ENCODE assay signal across 8 mouse cellular contexts in the genomic region with DNA sequence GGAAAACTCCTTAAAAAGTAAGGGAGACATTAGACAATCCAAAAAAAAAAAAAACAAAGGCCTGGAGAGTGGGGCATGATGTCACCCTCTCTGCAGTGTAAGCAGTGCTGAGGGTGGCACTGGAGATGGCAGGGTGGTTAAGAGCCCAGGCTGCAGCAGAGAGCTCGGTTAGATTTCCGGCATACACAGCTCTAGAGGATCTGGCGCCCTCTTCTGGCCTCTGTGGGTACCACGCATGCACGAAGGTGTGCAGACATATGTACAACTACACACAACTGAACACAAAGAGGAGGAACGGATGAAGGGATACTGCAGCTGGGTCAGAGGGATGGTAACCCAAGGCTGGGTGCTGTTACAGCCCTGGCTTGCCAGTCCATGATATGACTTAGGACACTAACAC. TPM values are rescaled to one million over a fixed set of nuclear protein-coding genes. Genes with fewer than 3 reads are reported as not detected.
DNase-seq lines count a peak whose midpoint lies in the region; ATAC-seq and TF ChIP-seq lines count a peak whose summit lies in the region.

No protein-coding gene starts in this region.

- H3K4me1 ChIP-seq in heart, postnatal 0 days (ENCODE audit: control insufficient read depth, insufficient read depth): no peaks in the 10 kb centered on the region
- peaks cover 1% of the 10 kb centered on the region; the same call in 1 of the 2 replicates for H3K4me1 ChIP-seq in heart, embryonic 12.5 days (replicated peaks)
- no peaks in the 10 kb centered on the region for H3K4me1 ChIP-seq in embryonic facial prominence, embryonic 11.5 days (ENCODE audit: control insufficient read depth, insufficient read depth, low read length)

- H3K9ac ChIP-seq in heart, postnatal 0 days (replicated peaks; ENCODE audit: low read depth, low read length): no peak overlapping the region
- H3K9ac ChIP-seq in heart, embryonic 12.5 days: no peak overlapping the region
- no peak overlapping the region for H3K9ac ChIP-seq in embryonic facial prominence, embryonic 11.5 days (replicated peaks; ENCODE audit: low read length)

- DNase-seq in heart, postnatal 0 days (ENCODE audit: low spot score): no peak
- DNase-seq in A20 (ENCODE audit: low read depth, low spot score) (peak; percentile 74), NIH3T3 (ENCODE audit: low read depth) (peak; percentile 55)
- peak; percentile 45 for DNase-seq in embryonic facial prominence, embryonic 11.5 days (ENCODE audit: low spot score)
- DNase-seq in left cerebral cortex, postnatal 14 days (ENCODE audit: low spot score in 2 of 2): peak; percentile 51 to 56
- no peak for DNase-seq in yolk sac, embryonic 10.5 days (ENCODE audit: low spot score)

- TF ChIP-seq EP300 in heart, postnatal 0 days (IDR thresholded peaks at IDR 0.05; ENCODE audit: low read depth): no peak

- no peaks in the 10 kb centered on the region for H3K9me3 ChIP-seq in heart, postnatal 0 days (replicated peaks; ENCODE audit: control insufficient read depth, low read length)
- no peaks in the 10 kb centered on the region for H3K9me3 ChIP-seq in heart, embryonic 12.5 days (replicated peaks)
- no peaks in the 10 kb centered on the region for H3K9me3 ChIP-seq in embryonic facial prominence, embryonic 11.5 days (replicated peaks; ENCODE audit: control insufficient read depth, low read length)

- WGBS in heart, postnatal 0 days: 59% methylated on average over 6 of the region's 6 CpGs
- 48% methylated on average over 6 of the region's 6 CpGs for WGBS in heart, embryonic 12.5 days
- WGBS in embryonic facial prominence, embryonic 11.5 days: 49% methylated on average over 6 of the region's 6 CpGs

- H3K27me3 ChIP-seq in heart, postnatal 0 days (ENCODE audit: control insufficient read depth, insufficient read depth, low read length): no peaks in the 10 kb centered on the region
- no peaks in the 10 kb centered on the region for H3K27me3 ChIP-seq in heart, embryonic 12.5 days (replicated peaks)
- H3K27me3 ChIP-seq in embryonic facial prominence, embryonic 11.5 days (ENCODE audit: control insufficient read depth, insufficient read depth, low read length): no peaks in the 10 kb centered on the region

- TF ChIP-seq CTCF in heart, postnatal 0 days (IDR thresholded peaks at IDR 0.05; ENCODE audit: low read depth): peak; percentile 35

- no peak for ATAC-seq in heart, postnatal 0 days (ENCODE audit: insufficient read depth, low read depth)
- ATAC-seq in heart, embryonic 12.5 days (ENCODE audit: insufficient number of reproducible peaks, low FRiP score): no peak
- ATAC-seq in embryonic facial prominence, embryonic 11.5 days (replicated peaks; ENCODE audit: insufficient number of reproducible peaks, low FRiP score, low TSS enrichment, low read depth): no peak
- ATAC-seq in neutrophil, adult 5-6 weeks (ENCODE audit: extremely low read depth, insufficient number of reproducible peaks, low FRiP score, poor library complexity, severe bottlenecking): peak; percentile 40; the same call in 1 of the 2 replicates

- no peak overlapping the region for H3K4me2 ChIP-seq in heart, postnatal 0 days (ENCODE audit: low read depth, low read length)
- H3K4me2 ChIP-seq in heart, embryonic 12.5 days: no peak overlapping the region
- no peak overlapping the region for H3K4me2 ChIP-seq in embryonic facial prominence, embryonic 11.5 days (ENCODE audit: low read depth, low read length)

- intact Hi-C loops in left cerebral cortex, postnatal 14 days (cut with DNase I): no loop called here

- H3K4me3 ChIP-seq in heart, postnatal 0 days (ENCODE audit: low read depth, low read length): no peak overlapping the region
- no peak overlapping the region for H3K4me3 ChIP-seq in heart, embryonic 12.5 days
- H3K4me3 ChIP-seq in embryonic facial prominence, embryonic 11.5 days (ENCODE audit: low read depth, low read length): no peak overlapping the region

- H3K36me3 ChIP-seq in heart, postnatal 0 days (replicated peaks; ENCODE audit: control insufficient read depth, insufficient read depth, low read length): peaks cover 24% of the 10 kb centered on the region
- peaks cover 31% of the 10 kb centered on the region for H3K36me3 ChIP-seq in heart, embryonic 12.5 days
- H3K36me3 ChIP-seq in embryonic facial prominence, embryonic 11.5 days (replicated peaks; ENCODE audit: control insufficient read depth, insufficient read depth, low read depth, low read length): no peaks in the 10 kb centered on the region

- H3K27ac ChIP-seq in heart, postnatal 0 days (ENCODE audit: low read depth): no peak overlapping the region
- H3K27ac ChIP-seq in heart, embryonic 12.5 days (ENCODE audit: poor library complexity, severe bottlenecking): no peak overlapping the region
- H3K27ac ChIP-seq in embryonic facial prominence, embryonic 11.5 days (replicated peaks; ENCODE audit: low read depth, low read length): no peak overlapping the region

RNA-seq across cellular contexts. Expression of a gene that starts 10.0 kb away (rescaled TPM):
- not detected in 2 replicates for total RNA-seq in heart, postnatal 0 days (2014; rRNA removed; ENCODE audit: low replicate concordance)
- not detected in 2 replicates for polyA plus RNA-seq in heart, postnatal 0 days (2015; fragmentation: Nextera tagmentation; extraction: Ambion mirVana)
- polyA plus RNA-seq in heart, embryonic 12.5 days (2016; fragmentation: Nextera tagmentation; extraction: Ambion mirVana): not detected in 2 replicates
- polyA plus RNA-seq in embryonic facial prominence, embryonic 11.5 days (2014; fragmentation: Nextera tagmentation; extraction: Ambion mirVana): not detected in 2 replicates
- total RNA-seq in left cerebral cortex, postnatal 14 days (2021): not detected
- total RNA-seq in neutrophil, adult 5-6 weeks (2017): not detected in 2 replicates

RNA-seq across cellular contexts. Expression of a gene that starts 37.5 kb away (rescaled TPM):
- total RNA-seq in heart, postnatal 0 days (2014; rRNA removed; ENCODE audit: low replicate concordance): 14.4 and 28.7 TPM in 2 replicates
- 13.4 and 17.3 TPM in 2 replicates for polyA plus RNA-seq in heart, postnatal 0 days (2015; fragmentation: Nextera tagmentation; extraction: Ambion mirVana)
- polyA plus RNA-seq in heart, embryonic 12.5 days (2016; fragmentation: Nextera tagmentation; extraction: Ambion mirVana): 7.2 and 8.7 TPM in 2 replicates
- polyA plus RNA-seq in embryonic facial prominence, embryonic 11.5 days (2014; fragmentation: Nextera tagmentation; extraction: Ambion mirVana): 6.1 and 6.6 TPM in 2 replicates
- total RNA-seq in left cerebral cortex, postnatal 14 days (2021): 10 to 100 TPM; 21.4 to 21.5 TPM
- 2.3 TPM in 2 replicates for total RNA-seq in neutrophil, adult 5-6 weeks (2017)

RNA-seq across cellular contexts. Expression of a gene that starts 50.8 kb away (rescaled TPM):
- total RNA-seq in heart, postnatal 0 days (2014; rRNA removed; ENCODE audit: low replicate concordance): 63.6 and 75.8 TPM in 2 replicates
- 82.3 and 83.2 TPM in 2 replicates for polyA plus RNA-seq in heart, postnatal 0 days (2015; fragmentation: Nextera tagmentation; extraction: Ambion mirVana)
- 100 and 109 TPM in 2 replicates for polyA plus RNA-seq in heart, embryonic 12.5 days (2016; fragmentation: Nextera tagmentation; extraction: Ambion mirVana)
- polyA plus RNA-seq in embryonic facial prominence, embryonic 11.5 days (2014; fragmentation: Nextera tagmentation; extraction: Ambion mirVana): 69.9 and 73.4 TPM in 2 replicates
- 10 to 100 TPM; 31.7 to 33.6 TPM for total RNA-seq in left cerebral cortex, postnatal 14 days (2021)
- 79.3 and 80.7 TPM in 2 replicates for total RNA-seq in neutrophil, adult 5-6 weeks (2017)

Comparison
In these comparisons a context has a peak if more than half of its experiments do, and no peak if none do; other contexts are left out.
1. DNase-seq: peak in A20 (single experiment), NIH3T3 (single experiment), embryonic facial prominence, embryonic 11.5 days (single experiment) and left cerebral cortex, postnatal 14 days (2 of 2); none in heart, postnatal 0 days (single experiment) and yolk sac, embryonic 10.5 days (single experiment).